Mouse (Mus musculus): ENCODE results near the gene Uhrf1bp1. TPM values are rescaled to one million over a fixed set of nuclear protein-coding genes. Genes with fewer than 3 reads are reported as not detected.

Gene Uhrf1bp1
- total and polyA plus RNA-seq, 2 experiments from 2014 or later = 3.4 to 19.9 TPM

GRCm38 (mm10) chr17:27865461-27865860 is 9.2 kb downstream of the Uhrf1bp1 start:
- TF ChIP-seq CTCF (IDR thresholded peaks at IDR 0.05; ENCODE audit: low read depth) = peak; percentile 20
- Histone ChIP-seq H3K4me3 (ENCODE audit: low read length) (no peak overlapping the region), H3K4me2 (ENCODE audit: low read depth, low read length) (no peak overlapping the region), H3K9ac (replicated peaks; ENCODE audit: low read length) (no peak overlapping the region), H3K27ac (no peak overlapping the region), H3K9me3 (ENCODE audit: low read length) (no peaks in the 10 kb centered on the region), H3K36me3 (ENCODE audit: insufficient read depth, low read length) (no peaks in the 10 kb centered on the region), H3K4me1 (ENCODE audit: insufficient read depth, low read length) (no peaks in the 10 kb centered on the region), H3K27me3 (ENCODE audit: insufficient read depth, low read length) (no peaks in the 10 kb centered on the region)
- WGBS = 90% methylated on average over 2 of the region's 2 CpGs
- ATAC-seq (no peak), DNase-seq (ENCODE audit: low spot score) (no peak)

- H3K27me3 ChIP-seq (ENCODE audit: insufficient read depth, low read length) = no peaks in the 10 kb centered on the region
- ATAC-seq = no peak
- H3K4me3 ChIP-seq (ENCODE audit: low read length) = no peak overlapping the region
- no peak for DNase-seq (ENCODE audit: low spot score)
- no peak overlapping the region for H3K9ac ChIP-seq (replicated peaks; ENCODE audit: low read length)
- H3K36me3 ChIP-seq (ENCODE audit: insufficient read depth, low read length) = no peaks in the 10 kb centered on the region
- 87% methylated on average over 4 of the region's 4 CpGs for WGBS
- no peak overlapping the region for H3K27ac ChIP-seq
- H3K9me3 ChIP-seq (ENCODE audit: low read length) = no peaks in the 10 kb centered on the region
- no peak for TF ChIP-seq CTCF (IDR thresholded peaks at IDR 0.05; ENCODE audit: low read depth)
- no peak overlapping the region for H3K4me2 ChIP-seq (ENCODE audit: low read depth, low read length)
- H3K4me1 ChIP-seq (ENCODE audit: insufficient read depth, low read length) = no peaks in the 10 kb centered on the region
Observed at GRCm38 (mm10) chr17:27866737-27867136, 10.5 kb downstream of the Uhrf1bp1 start.

GRCm38 (mm10) chr17:27871851-27872250 is 15.6 kb downstream of the Uhrf1bp1 start:
- DNase-seq (ENCODE audit: low spot score) (no peak), ATAC-seq (no peak)
- Histone ChIP-seq H3K27me3 (ENCODE audit: insufficient read depth, low read length) (no peaks in the 10 kb centered on the region), H3K9me3 (ENCODE audit: low read length) (no peaks in the 10 kb centered on the region), H3K36me3 (ENCODE audit: insufficient read depth, low read length) (no peaks in the 10 kb centered on the region), H3K4me2 (ENCODE audit: low read depth, low read length) (no peak overlapping the region), H3K27ac (no peak overlapping the region), H3K9ac (replicated peaks; ENCODE audit: low read length) (no peak overlapping the region), H3K4me1 (ENCODE audit: insufficient read depth, low read length) (no peaks in the 10 kb centered on the region), H3K4me3 (ENCODE audit: low read length) (no peak overlapping the region)
- TF ChIP-seq CTCF (IDR thresholded peaks at IDR 0.05; ENCODE audit: low read depth) = no peak
- 79% methylated on average over 3 of the region's 3 CpGs for WGBS

DNA sequence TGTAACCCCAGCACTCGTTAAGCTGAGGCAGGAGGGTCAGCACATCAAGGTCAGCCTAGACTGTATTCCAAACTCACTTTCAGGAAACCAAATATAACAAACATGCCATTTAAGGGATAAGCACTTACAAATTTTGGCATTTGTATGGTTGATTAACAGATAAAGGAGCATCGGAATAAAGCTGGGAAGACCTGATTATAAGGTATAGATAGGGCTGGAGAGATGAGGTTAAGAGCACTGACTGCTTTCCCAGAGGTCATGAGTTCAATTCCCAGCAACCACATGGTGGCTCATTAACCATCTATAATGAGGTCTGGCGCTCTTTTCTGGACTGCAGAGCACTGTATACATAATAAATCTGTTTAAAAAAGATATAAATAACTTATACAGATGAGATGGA is 17.3 kb downstream of the Uhrf1bp1 start:
- Histone ChIP-seq H3K9ac (replicated peaks; ENCODE audit: low read length) (no peak overlapping the region), H3K4me2 (ENCODE audit: low read depth, low read length) (no peak overlapping the region), H3K9me3 (ENCODE audit: low read length) (no peaks in the 10 kb centered on the region), H3K36me3 (ENCODE audit: insufficient read depth, low read length) (no peaks in the 10 kb centered on the region), H3K27me3 (ENCODE audit: insufficient read depth, low read length) (no peaks in the 10 kb centered on the region), H3K27ac (no peak overlapping the region), H3K4me3 (ENCODE audit: low read length) (no peak overlapping the region), H3K4me1 (ENCODE audit: insufficient read depth, low read length) (no peaks in the 10 kb centered on the region)
- no peak for ATAC-seq
- no peak for DNase-seq (ENCODE audit: low spot score)
- 77% methylated on average over 3 of the region's 3 CpGs for WGBS
- no peak for TF ChIP-seq CTCF (IDR thresholded peaks at IDR 0.05; ENCODE audit: low read depth)

- no peak for TF ChIP-seq CTCF (IDR thresholded peaks at IDR 0.05; ENCODE audit: low read depth)
- Histone ChIP-seq H3K27me3 (ENCODE audit: insufficient read depth, low read length) (no peaks in the 10 kb centered on the region), H3K9ac (replicated peaks; ENCODE audit: low read length) (no peak overlapping the region), H3K27ac (no peak overlapping the region), H3K9me3 (ENCODE audit: low read length) (no peaks in the 10 kb centered on the region), H3K4me2 (ENCODE audit: low read depth, low read length) (no peak overlapping the region), H3K4me1 (ENCODE audit: insufficient read depth, low read length) (no peaks in the 10 kb centered on the region), H3K4me3 (ENCODE audit: low read length) (no peak overlapping the region), H3K36me3 (ENCODE audit: insufficient read depth, low read length) (0 out of 2 replicates have a peak, but pooled peaks cover 4% of the 10 kb centered on the region)
- no peak for ATAC-seq
- 73% methylated on average over 5 of the region's 5 CpGs for WGBS
- no peak for DNase-seq (ENCODE audit: low spot score)
Observed at GRCm38 (mm10) chr17:27874510-27874909, 18.3 kb downstream of the Uhrf1bp1 start.

DNA sequence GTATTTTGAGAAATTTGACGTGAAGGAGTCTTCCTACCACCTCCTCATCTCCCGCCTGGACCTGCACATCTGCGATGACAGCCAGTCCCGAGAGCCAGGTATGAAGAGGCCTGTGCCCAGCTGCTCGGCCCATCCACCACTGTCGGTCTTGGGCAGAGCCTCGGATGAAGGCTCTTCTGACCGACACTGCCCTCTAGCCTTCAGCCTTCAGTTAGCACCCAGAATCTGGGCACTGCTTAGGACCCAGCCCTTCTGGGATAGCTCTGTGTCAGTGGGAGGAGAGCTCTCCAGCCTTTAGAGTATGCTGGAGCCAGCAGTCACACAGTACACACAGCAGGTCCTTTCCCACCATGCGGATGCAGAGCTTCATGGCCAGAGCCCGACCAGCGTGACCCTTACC is 25.3 kb downstream of the Uhrf1bp1 start:
- Histone ChIP-seq H3K9ac (replicated peaks; ENCODE audit: low read length) (no peak overlapping the region), H3K36me3 (ENCODE audit: insufficient read depth, low read length) (peaks cover 53% of the 10 kb centered on the region), H3K9me3 (ENCODE audit: low read length) (no peaks in the 10 kb centered on the region), H3K4me2 (ENCODE audit: low read depth, low read length) (no peak overlapping the region), H3K27me3 (ENCODE audit: insufficient read depth, low read length) (no peaks in the 10 kb centered on the region), H3K4me1 (ENCODE audit: insufficient read depth, low read length) (no peaks in the 10 kb centered on the region), H3K4me3 (ENCODE audit: low read length) (no peak overlapping the region), H3K27ac (no peak overlapping the region)
- ATAC-seq (peak; percentile 45; the same call in 1 of the 2 replicates), DNase-seq (ENCODE audit: low spot score) (peak; percentile 42)
- TF ChIP-seq CTCF (IDR thresholded peaks at IDR 0.05; ENCODE audit: low read depth) = peak; percentile 59
- 64% methylated on average over 11 of the region's 11 CpGs for WGBS

DNA sequence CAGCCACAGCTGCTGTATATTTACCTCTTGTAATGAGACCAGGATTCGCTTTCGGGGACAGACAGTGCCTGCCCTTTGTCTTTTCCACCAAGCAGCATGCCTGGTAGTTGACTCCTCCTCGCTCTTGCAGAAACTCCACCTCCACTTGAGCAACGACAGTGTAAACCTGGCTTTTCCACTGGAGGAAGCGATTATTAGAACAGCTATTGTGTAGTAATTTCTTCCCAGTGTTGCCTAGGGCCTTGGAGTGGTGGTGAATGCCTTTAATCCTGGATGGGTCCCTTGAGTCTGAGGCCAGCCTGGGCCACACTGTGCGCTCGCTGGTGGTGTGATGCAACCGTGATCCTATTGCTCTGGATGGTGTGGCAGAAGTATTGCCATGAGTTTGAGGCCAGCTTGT is 26.9 kb downstream of the Uhrf1bp1 start:
- Histone ChIP-seq H3K36me3 (ENCODE audit: insufficient read depth, low read length) (peaks cover 67% of the 10 kb centered on the region), H3K4me1 (ENCODE audit: insufficient read depth, low read length) (no peaks in the 10 kb centered on the region), H3K4me2 (ENCODE audit: low read depth, low read length) (no peak overlapping the region), H3K9me3 (ENCODE audit: low read length) (no peaks in the 10 kb centered on the region), H3K9ac (replicated peaks; ENCODE audit: low read length) (no peak overlapping the region), H3K27me3 (ENCODE audit: insufficient read depth, low read length) (no peaks in the 10 kb centered on the region), H3K27ac (no peak overlapping the region), H3K4me3 (ENCODE audit: low read length) (no peak overlapping the region)
- no peak for ATAC-seq
- 92% methylated on average over 8 of the region's 8 CpGs for WGBS
- no peak for DNase-seq (ENCODE audit: low spot score)
- no peak for TF ChIP-seq CTCF (IDR thresholded peaks at IDR 0.05; ENCODE audit: low read depth)

Data from hindbrain, postnatal 0 days (tissue).